Mouse (Mus musculus): ENCODE data around the gene Gaa.

GRCm38 (mm10) chr11:119236354-119236753, 31.3 kb upstream of the Gaa start:
- no peak for TF ChIP-seq CTCF (IDR thresholded peaks at IDR 0.05; ENCODE audit: low read depth)
- no peak for TF ChIP-seq EP300 (IDR thresholded peaks at IDR 0.05; ENCODE audit: low read depth)

Measured in liver, postnatal 0 days (tissue).